Mouse (Mus musculus): ENCODE measurements around the gene Il11ra1.

Gene Il11ra1

DNA sequence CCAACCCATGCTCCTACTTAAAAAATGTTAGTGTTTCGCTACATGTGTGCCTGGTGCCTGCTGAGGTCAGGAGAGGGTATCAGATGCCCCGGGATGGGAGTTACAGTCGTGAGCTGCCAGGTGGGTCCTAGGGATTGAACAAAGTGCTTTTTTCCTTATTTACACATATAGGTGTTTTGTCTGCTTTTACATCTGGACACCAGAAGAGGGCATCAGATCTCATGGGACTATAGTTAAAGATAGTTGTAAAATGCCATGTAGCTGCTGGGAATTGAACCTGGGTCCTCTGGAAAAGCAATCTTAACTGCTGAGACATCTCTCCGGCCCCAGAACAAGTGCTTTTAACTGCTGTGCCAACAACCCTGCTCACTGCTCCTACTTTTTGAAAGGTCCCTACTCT, 10.4 kb downstream of the Il11ra1 start:
- no peak for DNase-seq (ENCODE audit: low spot score)

DNA sequence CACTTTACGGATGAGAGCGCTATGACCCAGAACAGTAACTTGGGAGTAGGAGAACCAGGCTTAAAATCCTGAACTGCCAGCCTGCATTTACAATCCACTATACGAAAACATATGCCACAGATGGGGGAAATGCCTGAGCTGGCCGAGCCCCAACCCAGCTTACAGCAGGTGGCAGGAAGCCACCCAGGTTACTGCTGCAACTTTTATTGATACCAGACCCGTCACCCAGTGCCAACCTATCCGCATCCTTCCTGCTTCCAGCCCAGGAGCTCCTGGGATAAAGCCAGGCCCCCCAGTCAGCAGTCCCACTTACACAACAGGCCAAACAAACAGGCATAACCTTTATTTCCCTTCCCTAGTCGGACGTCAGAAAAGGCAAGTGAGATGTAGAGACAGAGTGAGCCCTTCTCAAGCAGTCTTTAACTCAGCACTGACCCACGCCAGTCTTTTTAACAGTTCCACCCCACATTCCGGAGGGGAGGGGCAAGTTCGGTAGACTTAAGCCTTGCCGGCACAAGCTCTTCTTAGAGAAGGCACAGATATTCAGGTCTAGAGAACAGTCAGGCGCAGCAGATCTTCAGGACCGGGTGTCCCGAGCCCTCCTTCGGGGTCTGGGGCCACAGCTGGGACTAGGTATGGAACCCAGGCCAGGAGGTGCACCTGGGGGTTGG, 12.1 kb downstream of the Il11ra1 start:
- DNase-seq (ENCODE audit: low spot score), result no peak

DNA sequence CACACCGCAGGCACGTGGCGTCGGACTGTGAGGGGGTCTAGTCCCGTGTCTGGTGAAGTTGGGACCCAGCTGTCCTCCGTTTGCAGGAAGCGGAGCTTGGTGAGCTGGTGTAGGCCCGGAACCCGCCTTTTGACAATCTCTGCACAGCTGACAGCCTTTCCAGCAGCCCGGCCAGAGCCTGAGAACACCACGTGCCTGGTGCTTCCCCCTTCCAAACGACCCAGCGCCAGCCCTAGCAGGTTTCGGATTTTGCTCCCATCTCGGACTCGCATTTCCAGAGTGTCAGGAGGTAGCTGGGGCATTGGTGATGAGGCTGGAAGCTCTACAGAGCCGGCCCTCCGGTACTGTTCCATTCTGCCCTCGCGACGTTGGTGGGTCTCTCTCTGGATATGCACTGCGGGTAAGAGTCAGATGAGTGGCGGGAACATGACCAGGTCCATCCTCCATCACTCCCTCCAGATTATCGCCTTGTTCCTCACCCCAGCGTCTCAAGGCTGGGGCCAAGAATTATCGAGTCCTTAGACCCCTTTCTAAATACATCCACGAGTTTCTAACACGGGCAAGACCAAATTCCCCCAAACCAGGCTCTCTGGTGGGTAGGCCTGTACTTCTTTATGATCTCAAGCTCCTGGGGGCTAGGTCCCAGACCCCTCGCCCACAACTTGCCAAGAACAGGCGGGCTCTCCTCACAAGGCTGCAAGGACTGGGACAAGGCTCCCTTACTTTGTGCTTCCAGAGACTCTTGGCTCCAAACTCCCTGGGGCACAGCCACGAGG, 12.8 kb downstream of the Il11ra1 start:
- DNase-seq (ENCODE audit: low spot score), result no peak

DNA sequence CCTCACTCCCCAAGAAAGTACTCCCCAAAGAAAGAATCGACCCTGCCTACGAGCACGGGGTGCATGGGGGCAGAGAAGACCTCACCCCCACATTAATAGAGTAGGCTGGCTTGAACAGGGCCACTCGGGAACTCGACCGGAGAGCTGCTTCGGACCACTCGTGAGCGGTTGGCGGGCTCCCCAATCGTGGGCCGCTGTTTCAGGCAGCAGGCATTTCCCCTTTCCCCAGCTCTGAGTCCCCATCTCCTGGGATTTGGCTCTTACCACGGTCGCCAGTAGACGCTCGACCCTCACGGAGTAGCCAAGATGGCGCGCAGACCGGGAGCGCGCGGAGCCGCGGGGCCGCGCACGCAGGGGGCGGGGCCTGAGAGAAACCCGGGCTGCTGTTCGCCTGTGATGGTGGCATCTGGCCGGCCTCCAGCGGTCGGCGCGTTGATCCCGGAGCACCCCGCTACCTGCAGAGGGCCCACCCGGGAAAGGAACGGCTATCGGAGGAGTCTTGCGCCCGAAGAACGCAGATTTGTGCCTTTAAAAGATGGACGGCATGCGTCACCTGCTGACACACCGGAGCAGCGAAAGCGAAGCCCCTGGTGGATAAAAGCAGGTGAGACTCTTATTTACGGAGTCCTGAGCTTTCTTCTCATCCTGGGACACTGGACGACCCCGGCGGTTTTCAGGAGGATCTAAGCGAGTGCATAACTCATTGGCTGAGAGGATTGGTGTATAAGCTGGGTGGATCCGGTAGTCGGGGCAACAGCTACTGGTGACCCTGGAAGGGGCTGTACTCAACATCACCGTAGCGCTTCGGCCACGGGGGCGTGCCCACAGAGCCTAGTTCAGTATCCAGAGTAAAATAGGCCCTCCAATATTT, 13.6 kb downstream of the Il11ra1 start, which contains the start of gene Rpp25l:
Rpp25l (minus strand) TSS at position 338 of the 871 bp plus-strand sequence.
- DNase-seq (ENCODE audit: low spot score), result peak; percentile 86

DNA sequence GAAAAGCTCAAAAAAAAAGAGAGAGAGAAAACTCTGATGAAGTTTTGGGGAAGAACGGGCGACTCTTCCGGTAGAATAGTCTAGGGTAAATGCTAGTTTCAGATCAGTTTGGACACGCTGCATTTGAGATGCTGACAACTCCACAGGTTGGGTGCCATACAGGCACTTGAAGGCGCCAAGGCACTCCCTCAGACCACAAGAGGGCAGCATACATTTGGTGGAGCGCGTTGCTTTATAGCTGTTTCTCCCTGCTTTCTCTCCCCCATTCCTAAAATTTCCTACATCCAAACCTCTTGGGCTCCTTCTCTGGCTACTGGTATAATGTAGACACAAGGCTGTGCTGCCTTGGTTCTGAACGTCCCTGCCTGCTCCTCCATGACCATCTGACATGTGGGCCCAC, 14.5 kb downstream of the Il11ra1 start:
- peak; percentile 40 for DNase-seq (ENCODE audit: low spot score)

DNA sequence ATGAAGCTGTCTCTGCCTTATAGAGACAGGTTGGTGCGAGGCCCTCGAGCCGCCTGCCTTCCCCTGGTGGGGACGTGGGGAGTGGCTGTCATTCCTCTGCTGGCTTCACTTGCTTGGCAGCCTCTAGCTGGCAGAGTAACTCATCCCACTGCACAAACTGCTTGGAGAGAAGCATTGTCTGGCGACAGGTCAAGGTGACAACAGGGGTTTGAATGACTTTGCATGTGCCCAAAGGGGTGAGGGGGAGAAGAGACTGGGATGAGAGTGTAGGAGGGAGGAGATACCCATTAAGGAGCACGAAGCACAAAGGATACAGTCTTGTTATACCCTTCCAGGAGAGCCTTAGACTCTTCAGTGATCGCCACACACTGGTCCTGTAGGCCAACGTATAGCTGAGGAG, 15.3 kb downstream of the Il11ra1 start:
- no peak for DNase-seq (ENCODE audit: low spot score)

DNA sequence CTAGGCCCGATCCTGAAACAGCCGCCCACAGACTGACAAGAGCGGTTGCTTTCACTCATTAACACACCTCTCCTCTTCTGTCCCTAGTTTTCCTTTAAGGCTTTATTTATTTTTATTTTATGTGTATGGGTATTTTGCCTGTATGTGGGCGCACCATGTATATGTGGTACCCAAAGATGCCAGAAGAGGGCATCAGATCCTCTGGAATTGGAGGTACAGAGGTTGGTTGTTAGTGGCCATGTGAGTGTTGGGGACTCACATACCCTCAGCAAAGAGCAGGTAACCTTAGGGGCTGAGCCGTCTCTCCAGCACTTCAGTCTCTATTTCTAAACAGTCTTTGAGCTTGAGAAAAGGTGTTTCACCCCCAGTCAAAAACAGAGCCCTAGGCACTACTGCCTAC, 15.8 kb downstream of the Il11ra1 start:
- no peak for DNase-seq (ENCODE audit: low spot score)

DNA sequence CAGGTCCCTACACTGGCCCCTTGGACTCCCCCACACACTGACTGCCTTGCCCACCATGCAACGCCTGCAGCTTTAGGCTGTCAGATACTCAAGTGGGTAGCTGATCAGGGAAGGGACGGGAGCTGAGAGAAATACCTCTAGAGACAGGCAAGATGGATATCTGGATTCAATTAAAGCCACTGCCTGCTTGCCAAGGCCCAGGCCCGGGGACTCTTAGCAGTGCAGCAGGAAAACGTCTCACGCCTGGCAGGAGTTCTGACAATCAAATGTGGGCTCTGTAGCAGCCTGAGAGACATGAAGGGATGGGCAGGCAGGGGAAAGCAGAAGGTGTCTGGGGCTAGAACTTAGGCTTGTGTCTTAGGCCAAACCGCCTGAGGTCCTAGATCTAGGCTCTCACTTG, 17.0 kb downstream of the Il11ra1 start:
- DNase-seq (ENCODE audit: low spot score), result no peak

DNA sequence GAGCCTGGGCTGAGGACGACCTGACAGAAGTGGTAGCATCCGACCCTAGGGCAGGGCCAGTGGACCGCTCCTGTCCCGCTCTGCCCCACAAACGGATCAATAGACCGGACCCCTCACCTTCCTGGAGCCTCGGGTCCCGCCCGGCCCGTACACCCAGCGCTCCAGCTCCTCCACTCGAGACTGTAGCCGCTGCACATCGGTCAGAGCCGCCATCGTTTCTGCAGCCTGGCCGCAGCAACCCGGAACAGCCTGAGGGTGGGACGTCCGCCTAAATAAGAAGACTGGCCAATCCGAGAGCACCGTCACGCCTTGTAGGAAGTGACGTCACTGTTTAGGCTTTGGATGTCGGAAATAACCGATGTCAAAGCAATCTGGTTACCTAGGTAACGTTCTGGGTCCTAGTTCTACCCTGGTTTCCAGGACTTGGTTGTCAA, 23.1 kb downstream of the Il11ra1 start, which contains the start of gene Dctn3:
Dctn3 (minus strand) TSS at position 253 of the 434 bp plus-strand sequence.
- DNase-seq (ENCODE audit: low spot score), result peak; percentile 73

DNA sequence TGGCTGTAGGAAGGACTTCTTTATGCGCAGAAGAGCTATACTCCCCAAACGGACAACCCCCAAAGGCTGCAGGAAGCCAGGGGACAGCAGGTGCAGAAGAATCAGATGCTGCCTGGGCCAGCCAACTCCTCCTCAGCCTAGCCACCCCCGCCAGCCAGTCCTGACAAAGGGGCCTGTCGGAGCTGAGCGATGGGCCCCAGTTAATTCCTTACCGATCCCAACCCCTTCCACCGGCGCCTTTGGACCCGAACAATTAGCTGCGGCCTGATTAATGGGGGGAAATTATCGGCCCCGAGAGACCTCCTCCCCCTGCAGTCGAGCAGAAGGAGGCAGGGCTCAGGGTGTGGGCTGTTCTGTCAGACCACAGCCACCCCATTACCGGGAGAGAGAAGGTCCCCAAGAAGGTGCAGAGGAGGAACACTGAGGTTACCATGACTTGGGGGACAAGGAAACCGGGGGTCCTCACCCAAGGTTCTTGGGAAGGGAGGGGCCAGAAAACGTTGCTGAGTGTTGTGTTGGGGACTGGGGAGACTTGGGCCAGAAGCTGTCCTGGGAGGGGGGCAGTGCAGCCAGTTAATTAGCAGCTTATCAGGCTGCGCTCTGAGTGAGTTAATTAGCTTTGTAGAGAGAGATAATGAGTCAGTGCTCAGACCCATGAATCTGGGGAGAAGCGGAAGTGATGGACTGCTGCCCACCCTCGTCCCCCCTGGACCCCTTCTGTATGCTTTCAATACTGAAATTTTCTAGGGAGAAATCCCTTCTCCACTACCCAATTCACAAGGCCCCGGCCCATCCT, 27.2 kb downstream of the Il11ra1 start:
- DNase-seq (ENCODE audit: low spot score), result no peak

DNA sequence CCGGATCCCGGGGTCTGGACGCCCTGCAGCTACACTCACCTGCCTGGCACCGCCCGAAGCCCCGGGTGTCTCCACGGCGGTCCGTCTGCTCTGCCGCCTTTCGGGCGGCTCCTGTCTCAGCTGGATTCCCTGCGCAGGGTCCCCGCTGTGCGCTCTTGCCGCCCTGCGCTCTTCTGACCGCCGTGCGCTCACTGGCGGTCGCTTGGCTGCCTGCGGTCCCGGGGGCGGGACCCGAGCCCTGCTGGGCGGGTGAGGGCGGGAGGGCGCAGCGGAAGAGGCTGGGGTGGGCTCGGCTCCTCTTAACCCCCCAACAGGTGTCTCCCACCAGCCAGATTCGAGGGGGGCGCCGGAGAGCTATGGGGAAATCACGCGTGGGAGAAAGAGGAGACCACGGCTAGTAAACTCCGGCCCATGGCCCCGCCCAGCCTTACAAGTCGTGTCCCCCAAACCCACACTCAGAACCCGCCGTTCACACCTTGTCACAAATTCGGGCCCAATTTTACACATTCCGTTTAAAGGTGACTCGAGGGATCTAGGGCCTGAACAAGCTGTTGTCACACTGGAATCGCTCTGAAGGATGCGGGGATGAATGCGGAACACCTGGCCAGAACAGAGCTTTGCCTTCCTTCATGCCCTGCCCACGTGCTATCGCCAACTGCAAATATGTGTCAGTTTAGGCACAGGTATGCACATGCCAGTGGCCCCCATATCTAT, 31.4 kb downstream of the Il11ra1 start, which contains the start of gene Arid3c:
Arid3c (minus strand) TSS at position 91 of the 714 bp plus-strand sequence.
- no peak for DNase-seq (ENCODE audit: low spot score)

DNA sequence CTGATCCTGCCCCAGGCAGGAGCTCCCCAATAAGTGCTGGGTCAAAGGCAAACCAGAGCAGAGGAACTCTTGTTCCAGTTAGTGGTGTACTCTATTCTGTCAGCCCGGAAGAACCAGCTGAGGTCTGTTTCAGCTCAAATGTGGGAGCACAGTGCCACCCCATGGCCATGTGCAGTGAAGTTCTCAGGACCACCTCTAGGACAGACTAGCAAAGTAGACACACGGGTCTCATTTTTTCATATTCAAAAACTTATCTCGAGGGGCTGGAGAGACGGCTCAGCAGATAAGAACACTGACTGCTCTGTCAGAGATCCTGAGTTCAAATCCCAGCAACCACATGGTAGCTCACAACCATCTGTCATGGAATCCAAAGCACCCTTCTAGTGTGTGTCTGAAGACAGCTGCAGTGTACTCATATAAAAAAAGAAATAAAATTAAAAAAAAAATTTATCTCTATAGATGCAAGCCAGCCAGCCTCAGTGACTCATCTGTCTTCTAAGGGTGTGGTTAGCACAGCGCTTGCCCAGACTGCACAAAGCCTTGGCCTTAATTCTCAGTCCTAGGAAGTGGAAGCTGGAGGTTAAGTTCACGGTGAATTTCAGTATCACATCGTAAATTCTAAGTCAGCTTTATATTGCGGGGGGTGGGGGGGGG, 37.9 kb downstream of the Il11ra1 start:
- peak; percentile 56 for DNase-seq (ENCODE audit: low spot score)

DNA sequence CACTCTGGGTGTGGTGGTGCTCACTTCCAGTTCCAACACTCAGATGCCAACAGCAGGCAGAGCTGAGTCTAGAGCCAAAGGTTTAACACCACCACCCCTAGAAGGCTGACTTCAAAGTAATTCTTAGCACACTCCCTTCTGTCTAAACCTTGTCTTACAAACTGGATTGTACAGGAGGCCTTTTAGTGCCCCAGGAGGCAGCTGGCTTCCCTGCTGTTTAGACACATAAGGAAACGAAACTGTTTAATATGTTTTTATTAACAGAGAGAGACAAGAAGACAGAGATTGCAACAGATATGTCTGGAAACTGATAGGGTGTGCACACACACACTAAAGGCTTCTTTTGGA, 38.4 kb downstream of the Il11ra1 start:
- DNase-seq (ENCODE audit: low spot score), result no peak

DNA sequence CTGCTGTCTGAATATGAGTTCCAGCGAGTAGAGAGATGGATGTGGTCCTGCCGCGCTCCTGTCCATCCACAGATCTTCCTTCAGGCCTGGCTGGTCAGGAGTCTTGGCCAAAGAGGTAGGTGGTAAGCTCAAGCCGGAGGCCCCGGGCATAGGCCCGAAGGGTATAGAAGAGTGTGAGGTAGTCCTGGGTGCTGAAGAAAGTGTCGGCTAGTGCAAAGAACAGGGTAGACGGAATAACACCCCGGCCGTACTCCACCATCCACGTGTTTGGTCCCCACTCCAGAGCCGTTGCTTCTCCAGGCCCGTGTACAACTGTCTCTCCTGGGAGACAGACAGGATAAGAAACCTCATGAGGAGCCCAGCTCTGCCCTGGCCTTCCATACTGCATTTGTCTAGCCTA, 39.5 kb downstream of the Il11ra1 start:
- no peak for DNase-seq (ENCODE audit: low spot score)

DNA sequence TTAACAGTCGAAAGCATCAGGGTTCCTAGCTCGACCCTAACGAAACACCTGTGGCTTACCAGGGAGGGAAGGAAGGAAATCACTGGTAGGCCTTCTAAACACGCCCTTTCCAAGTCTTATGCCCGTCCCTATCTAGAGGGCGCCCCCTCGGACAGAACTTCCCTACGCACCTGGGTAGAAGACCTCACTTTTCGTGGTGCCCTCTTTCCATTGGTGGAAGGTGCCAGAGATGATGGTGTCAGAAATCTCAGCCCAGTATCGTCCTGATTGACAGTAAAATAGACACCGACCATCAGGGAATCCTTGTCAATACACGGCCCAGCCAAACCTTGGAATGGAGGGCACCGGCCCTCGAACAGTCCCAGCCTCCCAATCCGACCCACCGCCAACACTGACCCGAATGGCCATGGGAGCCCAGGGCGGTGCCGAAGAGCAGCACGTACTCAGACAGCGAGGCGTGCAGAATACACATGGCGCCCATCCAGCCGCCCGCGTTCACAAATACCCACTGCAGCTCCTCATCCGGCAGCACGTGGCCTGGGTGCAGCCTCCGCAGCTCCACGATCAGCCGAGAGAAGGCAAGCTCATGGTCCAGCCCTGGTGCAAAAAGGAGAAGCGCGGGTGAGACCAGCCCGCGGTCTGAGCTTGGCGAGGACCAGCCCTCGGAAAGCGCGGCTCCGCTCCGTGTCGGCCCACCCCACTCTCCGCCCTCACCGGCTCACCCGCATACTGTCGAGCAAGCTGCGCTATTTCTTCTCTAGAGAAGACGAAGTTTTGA, 40.8 kb downstream of the Il11ra1 start:
- no peak for DNase-seq (ENCODE audit: low spot score)

DNA sequence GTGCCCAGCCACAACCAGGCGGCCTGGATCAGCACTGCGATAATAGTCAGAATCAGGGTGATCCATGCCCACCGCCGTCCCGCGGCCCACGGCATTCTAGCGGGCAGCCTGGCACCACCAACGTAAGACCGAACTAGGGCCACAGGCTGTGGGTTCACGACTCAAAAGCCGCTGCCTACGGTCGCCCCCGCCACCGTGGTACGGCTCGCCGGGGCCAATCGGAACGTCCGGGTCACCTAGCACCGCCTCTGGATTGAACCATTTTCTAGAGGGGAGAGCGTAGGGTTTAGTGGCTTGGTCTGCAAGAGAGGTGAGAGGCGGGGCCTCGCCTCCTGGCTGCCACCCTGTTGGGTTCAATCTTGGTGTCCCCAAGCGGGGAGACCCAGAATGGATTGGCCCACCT, 41.4 kb downstream of the Il11ra1 start:
- peak; percentile 86 for DNase-seq (ENCODE audit: low spot score)

DNA sequence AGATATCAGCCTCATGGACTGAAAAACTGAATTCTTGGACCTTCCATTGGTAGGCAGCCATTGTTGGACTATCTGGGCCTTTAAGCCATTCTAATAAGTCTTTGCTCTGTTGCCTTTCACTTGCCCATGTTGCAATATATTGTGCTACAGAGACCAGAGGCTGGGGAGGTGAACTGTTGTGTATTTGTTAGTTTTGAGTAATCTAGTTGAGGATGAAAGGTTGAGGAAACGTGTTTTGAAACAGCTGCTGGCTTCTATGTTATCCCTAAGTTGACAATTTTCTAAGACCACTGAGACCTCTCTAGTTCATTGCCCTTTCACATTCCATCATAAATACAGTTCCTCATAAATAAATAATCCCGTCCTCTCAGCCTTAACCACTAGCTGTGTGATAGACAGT, 44.3 kb downstream of the Il11ra1 start:
- no peak for DNase-seq (ENCODE audit: low spot score)

DNA sequence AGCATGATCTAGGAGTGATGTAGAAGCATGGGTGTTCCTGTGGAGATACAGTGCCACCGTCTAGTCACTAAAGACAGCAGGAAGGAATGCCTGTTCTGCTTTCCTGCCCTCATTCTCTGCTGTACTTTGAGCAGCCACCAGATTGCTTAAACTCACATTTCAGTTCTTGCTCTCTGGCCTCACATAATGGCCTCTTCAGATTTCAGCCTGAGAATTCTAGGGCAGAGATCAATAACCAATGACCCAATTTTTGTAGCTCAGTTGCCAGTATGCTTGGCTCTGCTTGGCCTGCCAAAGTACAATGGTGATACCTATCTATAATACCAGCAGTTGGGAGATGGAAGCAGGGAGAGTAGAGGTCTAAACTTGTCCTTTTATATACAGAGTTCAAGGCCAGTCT, 45.2 kb downstream of the Il11ra1 start:
- no peak for DNase-seq (ENCODE audit: low spot score)

DNA sequence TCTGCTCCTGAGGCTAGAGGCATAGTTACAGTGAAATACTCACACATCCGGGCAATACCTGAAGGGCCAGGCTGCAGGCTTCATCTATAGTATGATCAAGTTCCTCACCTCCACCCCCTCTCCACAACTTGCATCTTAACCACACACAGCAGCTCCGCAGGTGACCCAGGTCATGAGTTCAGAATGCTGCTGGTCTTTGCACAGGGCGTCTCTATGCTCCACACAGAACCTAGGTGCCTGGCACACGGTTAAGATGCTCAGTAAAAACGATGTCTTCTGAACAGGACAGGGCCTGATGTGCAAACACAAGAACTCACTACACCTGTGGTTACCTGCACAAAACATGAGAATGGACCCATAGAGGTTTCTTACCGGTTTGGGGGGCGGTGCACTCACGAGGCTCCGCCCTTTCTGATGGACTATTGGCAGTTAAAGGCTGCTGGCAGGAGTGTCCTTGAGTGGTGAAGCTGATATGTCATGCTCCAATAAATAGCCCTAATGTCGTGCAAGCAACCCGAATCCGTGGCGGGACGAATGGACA, 55.1 kb downstream of the Il11ra1 start, which contains the start of gene Galt:
Galt (plus strand) TSS at position 432 of the 541 bp plus-strand sequence.
- DNase-seq (ENCODE audit: low spot score), result peak; percentile 20
